Mouse (Mus musculus): Measurements from ENCODE around the gene Mrps12.

Mrps12 gene

GRCm38 (mm10) chr7:28761907-28762306, 20.3 kb upstream of the Mrps12 start:
- no peak for DNase-seq (ENCODE audit: low read depth in 2 of 2, low spot score in 2 of 2)

- no peak for DNase-seq (ENCODE audit: low read depth in 2 of 2, low spot score in 2 of 2)
Measured at GRCm38 (mm10) chr7:28758623-28759022, 17.0 kb upstream of the Mrps12 start.

- DNase-seq (ENCODE audit: low read depth in 2 of 2, low spot score in 2 of 2) = no peak
Measured at GRCm38 (mm10) chr7:28756079-28756478, 14.5 kb upstream of the Mrps12 start, which contains the start of gene Ccer2. Gene Ccer2 (plus strand): TSS chr7:28756174.

GRCm38 (mm10) chr7:28749935-28750334, 8.3 kb upstream of the Mrps12 start:
- no peak for DNase-seq (ENCODE audit: low read depth in 2 of 2, low spot score in 2 of 2)

- no peak for DNase-seq (ENCODE audit: low read depth in 2 of 2, low spot score in 2 of 2)
Measured at GRCm38 (mm10) chr7:28741368-28741708, 282 bp downstream of the Mrps12 start.

GRCm38 (mm10) chr7:28740949-28741348, 671 bp downstream of the Mrps12 start:
- no peak for DNase-seq (ENCODE audit: low read depth in 2 of 2, low spot score in 2 of 2)

- no peak for DNase-seq (ENCODE audit: low read depth in 2 of 2, low spot score in 2 of 2)
Measured at GRCm38 (mm10) chr7:28739829-28740228, 1.8 kb downstream of the Mrps12 start.

- DNase-seq (ENCODE audit: low read depth in 2 of 2, low spot score in 2 of 2) = no peak
Measured at GRCm38 (mm10) chr7:28735701-28736100, 5.9 kb downstream of the Mrps12 start.

- DNase-seq (ENCODE audit: low read depth in 2 of 2, low spot score in 2 of 2) = no peak
Measured at GRCm38 (mm10) chr7:28733211-28733610, 8.4 kb downstream of the Mrps12 start.

- DNase-seq (ENCODE audit: low read depth in 2 of 2, low spot score in 2 of 2) = peak; percentile 25 to 55
Measured at GRCm38 (mm10) chr7:28732341-28733142, 9.1 kb downstream of the Mrps12 start.

GRCm38 (mm10) chr7:28727649-28728340, 13.8 kb downstream of the Mrps12 start:
- DNase-seq (ENCODE audit: low read depth in 2 of 2, low spot score in 2 of 2) = no peak

GRCm38 (mm10) chr7:28726600-28726999, 15.0 kb downstream of the Mrps12 start:
- DNase-seq (ENCODE audit: low read depth in 2 of 2, low spot score in 2 of 2) = peak; percentile 75 to 79

- no peak for DNase-seq (ENCODE audit: low read depth in 2 of 2, low spot score in 2 of 2)
Measured at GRCm38 (mm10) chr7:28724613-28725012, 17.0 kb downstream of the Mrps12 start.

- no peak for DNase-seq (ENCODE audit: low read depth in 2 of 2, low spot score in 2 of 2)
Measured at GRCm38 (mm10) chr7:28722079-28722478, 19.5 kb downstream of the Mrps12 start.

GRCm38 (mm10) chr7:28720753-28721537, 20.7 kb downstream of the Mrps12 start:
- no peak for DNase-seq (ENCODE audit: low read depth in 2 of 2, low spot score in 2 of 2)

- no peak for DNase-seq (ENCODE audit: low read depth in 2 of 2, low spot score in 2 of 2)
Measured at GRCm38 (mm10) chr7:28719650-28720049, 22.0 kb downstream of the Mrps12 start.

GRCm38 (mm10) chr7:28719159-28719558, 22.5 kb downstream of the Mrps12 start:
- no peak for DNase-seq (ENCODE audit: low read depth in 2 of 2, low spot score in 2 of 2)

GRCm38 (mm10) chr7:28717726-28718125, 23.9 kb downstream of the Mrps12 start:
- no peak for DNase-seq (ENCODE audit: low read depth in 2 of 2, low spot score in 2 of 2)

- DNase-seq (ENCODE audit: low read depth in 2 of 2, low spot score in 2 of 2) = peak in 1 of 2 experiments; percentile 33
Measured at GRCm38 (mm10) chr7:28716590-28717281, 24.9 kb downstream of the Mrps12 start, which contains the start of gene Fbxo17. Gene Fbxo17 (plus strand): TSS chr7:28716804.

GRCm38 (mm10) chr7:28715598-28715997, 26.0 kb downstream of the Mrps12 start:
- DNase-seq (ENCODE audit: low read depth in 2 of 2, low spot score in 2 of 2) = peak in 1 of 2 experiments; percentile 30

- DNase-seq (ENCODE audit: low read depth in 2 of 2, low spot score in 2 of 2) = no peak
Measured at GRCm38 (mm10) chr7:28714667-28715066, 27.0 kb downstream of the Mrps12 start.

All from CD8-positive naive resting alpha-beta T cell, adult 2 months (primary cell).